Mouse (Mus musculus): ENCODE measurements around the gene 2310007B03Rik.

GRCm38 (mm10) chr1:93159566-93160500 is 915 bp downstream of the 2310007B03Rik start:
- no peak for TF ChIP-seq MYC (IDR thresholded peaks at IDR 0.05; ENCODE audit: low read depth, low read length)
- no peak for TF ChIP-seq CTCF (IDR thresholded peaks at IDR 0.05 in 2 of 3, conservative IDR thresholded peaks at IDR 0.05 in 1 of 3; ENCODE audit: control insufficient read depth in 1 of 3, insufficient read depth in 1 of 3, low read depth in 2 of 3, low read length in 3 of 3, poor library complexity in 1 of 3, severe bottlenecking in 1 of 3)
- no peak for TF ChIP-seq MYB (IDR thresholded peaks at IDR 0.05; ENCODE audit: low read depth, low read length)
- no peak for TF ChIP-seq ETS1 (IDR thresholded peaks at IDR 0.05; ENCODE audit: low read depth, low read length)

Data from MEL (cell line).